Mouse (Mus musculus) lung, embryonic 14.5 days (tissue): Measurements from ENCODE around the gene Lrrn2. TPM values are rescaled to one million over a fixed set of nuclear protein-coding genes. Genes with fewer than 3 reads are reported as not detected.
A peak's percentile ranks its signal among the peaks of the same experiment; 100 is the strongest.

Source experiments
- ATAC-seq: fragments of 200-750 bp; cut with Nextera tagmentation; 2 replicates; pipeline ENCODE4 v1.8.0; 2017; ENCODE audit warnings: mild to moderate bottlenecking, moderate TSS enrichment, moderate library complexity; ENCODE audit not compliant: insufficient read depth
- DNase-seq: peaks from one replicate; pipeline ENCODE4 v3.0.0-alpha.2; 2015
- H3K27ac ChIP-seq: fragments of 300-500 bp; sonication (generic); 2 replicates; pipeline ENCODE4 v1.5.1; 2014; ENCODE audit warnings: low read depth, mild to moderate bottlenecking, moderate library complexity
- H3K27me3 ChIP-seq: fragments of 300-500 bp; sonication (generic); 2 replicates; pipeline ENCODE4 v1.6.1; 2014; ENCODE audit warnings: low read length, control low read depth; ENCODE audit not compliant: insufficient read depth
- H3K36me3 ChIP-seq: fragments of 300-500 bp; sonication (generic); 2 replicates; pipeline ENCODE4 v1.6.1; 2014; ENCODE audit warnings: control low read depth; ENCODE audit not compliant: insufficient read depth
- H3K4me1 ChIP-seq: fragments of 300-500 bp; sonication (generic); 2 replicates; pipeline ENCODE4 v1.6.1; 2014; ENCODE audit warnings: antibody characterized with exemption, control low read depth; ENCODE audit not compliant: insufficient read depth
- H3K4me2 ChIP-seq: fragments of 300-500 bp; sonication (generic); 2 replicates; pipeline ENCODE4 v1.6.1; 2014; ENCODE audit warnings: mild to moderate bottlenecking
- H3K4me3 ChIP-seq: fragments of 300-500 bp; sonication (generic); 2 replicates; pipeline ENCODE4 v1.5.1; 2014; ENCODE audit warnings: low read depth, low read length
- H3K9ac ChIP-seq: fragments of 300-500 bp; sonication (generic); 2 replicates; pipeline ENCODE4 v1.6.1; 2014
- H3K9me3 ChIP-seq: fragments of 300-500 bp; sonication (generic); 2 replicates; pipeline ENCODE4 v1.6.1; 2016; ENCODE audit warnings: low read depth, low read length, control low read depth
- CTCF ChIP-seq: IDR thresholded peaks from 2 replicates; pipeline ENCODE4 v1.5.1; 2016; ENCODE audit warnings: antibody characterized with exemption, low read depth
- WGBS: fragments of 180-500 bp; shearing (Covaris S2); extraction: QIAGEN DNeasy Blood & Tissue Kit; methylation state at CpG from one replicate; pipeline ENCODE4 v1.1.7; 2014; 5-methylcytosine and 5-hydroxymethylcytosine counted together
- polyA plus RNA-seq: library from polyadenylated mRNA; unstranded; fragments of >200 nt; fragmentation: Nextera tagmentation; extraction: Ambion mirVana; gene quantifications from 2 replicates; pipeline ENCODE4 v1.2.1, GENCODE M21; 2014

Lrrn2 gene
- polyA plus RNA-seq, 1 experiment from 2014 or later = 3.2 TPM

- Histone ChIP-seq H3K9ac (no peak overlapping the region), H3K27ac (no peak overlapping the region)
- TF ChIP-seq CTCF = no peak
These were observed 35.8 kb upstream of the Lrrn2 start for GRCm38 (mm10) chr1:132844088-132844804.

DNA sequence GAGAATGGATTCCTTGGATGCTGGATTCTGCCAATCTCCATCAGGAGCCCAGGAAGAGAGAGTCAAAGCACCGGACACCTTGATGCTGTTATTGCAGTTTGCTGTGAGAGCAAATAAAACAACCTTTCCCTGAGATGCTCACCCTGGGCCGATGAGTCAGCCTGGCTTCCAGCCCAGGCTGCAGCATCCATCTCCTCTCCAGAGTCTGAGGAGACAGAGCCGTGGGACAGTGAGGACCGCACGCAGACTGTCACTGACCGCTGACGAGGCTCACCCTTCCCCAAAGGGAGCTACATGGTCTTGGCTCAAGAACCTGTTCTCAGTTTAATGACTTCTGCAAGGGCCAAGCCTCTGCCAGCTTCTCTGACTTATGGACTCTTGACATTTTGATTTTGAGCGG, 34.3 kb upstream of the Lrrn2 start:
- Histone ChIP-seq H3K4me1 (peaks cover 8% of the 10 kb centered on the region; the same call in 1 of the 2 replicates), H3K9ac (no peak overlapping the region), H3K4me2 (no peak overlapping the region), H3K27me3 (no peaks in the 10 kb centered on the region), H3K9me3 (peaks cover 4% of the 10 kb centered on the region; the same call in 1 of the 2 replicates), H3K36me3 (no peaks in the 10 kb centered on the region), H3K4me3 (no peak overlapping the region), H3K27ac (no peak overlapping the region)
- ATAC-seq = no peak
- no peak for TF ChIP-seq CTCF
- DNase-seq = peak; percentile 49
- 52% methylated on average over 8 of the region's 8 CpGs for WGBS

More at GRCm38 (mm10) chr1:132844088-132844804, 35.8 kb upstream of the Lrrn2 start:
- DNase-seq = peak; percentile 91
- peak; percentile 86 for ATAC-seq
- 0 out of 2 replicates have a peak, but pooled peaks cover 4% of the 10 kb centered on the region for H3K9me3 ChIP-seq
- no peak overlapping the region for H3K4me3 ChIP-seq
- H3K36me3 ChIP-seq = no peaks in the 10 kb centered on the region
- H3K4me1 ChIP-seq = peaks cover 9% of the 10 kb centered on the region; the same call in 1 of the 2 replicates
- no peak overlapping the region for H3K4me2 ChIP-seq
- H3K27me3 ChIP-seq = no peaks in the 10 kb centered on the region
- WGBS = 64% methylated on average over 20 of the region's 20 CpGs

DNA sequence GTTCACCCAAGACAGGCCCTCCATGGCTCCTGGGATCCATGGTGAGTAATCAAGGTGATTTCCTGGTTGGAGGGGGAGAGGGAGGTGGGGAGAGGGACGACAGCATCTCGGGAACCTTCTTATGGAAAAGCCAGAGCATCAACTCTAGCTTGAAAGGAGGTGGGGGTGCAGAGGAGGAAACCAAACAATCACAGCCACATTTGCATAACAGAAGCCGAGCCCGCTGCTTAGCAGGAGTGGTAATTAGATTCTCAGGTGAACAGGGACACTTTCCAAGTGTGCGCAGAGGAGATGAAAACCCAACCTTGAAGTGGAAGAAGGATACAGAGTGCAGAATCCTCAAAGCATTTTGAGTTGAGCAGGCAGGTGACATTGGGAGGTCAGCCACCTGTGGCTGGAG, 29.3 kb upstream of the Lrrn2 start:
- Histone ChIP-seq H3K36me3 (no peaks in the 10 kb centered on the region), H3K9me3 (peaks cover 4% of the 10 kb centered on the region; the same call in 1 of the 2 replicates)

GRCm38 (mm10) chr1:132851296-132851695, 28.8 kb upstream of the Lrrn2 start:
- H3K4me2 ChIP-seq = no peak overlapping the region
- TF ChIP-seq CTCF = no peak
- 52% methylated on average over 2 of the region's 2 CpGs for WGBS
- no peak overlapping the region for H3K4me3 ChIP-seq
- H3K27me3 ChIP-seq = no peaks in the 10 kb centered on the region
- DNase-seq (no peak), ATAC-seq (no peak)
- no peak overlapping the region for H3K9ac ChIP-seq
- no peak overlapping the region for H3K27ac ChIP-seq
- H3K9me3 ChIP-seq = peaks cover 4% of the 10 kb centered on the region; the same call in 1 of the 2 replicates
- no peaks in the 10 kb centered on the region for H3K36me3 ChIP-seq
- H3K4me1 ChIP-seq = no peaks in the 10 kb centered on the region

More for the DNA sequence above, 29.3 kb upstream of the Lrrn2 start:
- Histone ChIP-seq H3K4me2 (no peak overlapping the region), H3K27me3 (no peaks in the 10 kb centered on the region), H3K4me3 (no peak overlapping the region), H3K4me1 (no peaks in the 10 kb centered on the region), H3K9ac (no peak overlapping the region), H3K27ac (no peak overlapping the region)
- DNase-seq (no peak), ATAC-seq (no peak)
- 54% methylated on average over 5 of the region's 5 CpGs for WGBS
- TF ChIP-seq CTCF = no peak

GRCm38 (mm10) chr1:132851771-132852170, 28.3 kb upstream of the Lrrn2 start:
- ATAC-seq (no peak), DNase-seq (peak; percentile 16)
- Histone ChIP-seq H3K9me3 (peaks cover 4% of the 10 kb centered on the region; the same call in 1 of the 2 replicates), H3K9ac (no peak overlapping the region), H3K27ac (no peak overlapping the region), H3K4me2 (no peak overlapping the region), H3K27me3 (no peaks in the 10 kb centered on the region), H3K4me3 (no peak overlapping the region), H3K36me3 (no peaks in the 10 kb centered on the region), H3K4me1 (no peaks in the 10 kb centered on the region)
- TF ChIP-seq CTCF = no peak
- 39% methylated on average over 4 of the region's 4 CpGs for WGBS

GRCm38 (mm10) chr1:132853312-132853711, 26.8 kb upstream of the Lrrn2 start:
- WGBS = 10% methylated on average over 8 of the region's 8 CpGs
- H3K9me3 ChIP-seq = no peaks in the 10 kb centered on the region; the same call in 1 of the 2 replicates
- TF ChIP-seq CTCF = no peak
- no peaks in the 10 kb centered on the region for H3K27me3 ChIP-seq
- H3K9ac ChIP-seq = no peak overlapping the region
- no peaks in the 10 kb centered on the region for H3K36me3 ChIP-seq
- H3K4me1 ChIP-seq = no peaks in the 10 kb centered on the region
- DNase-seq = peak; percentile 44
- no peak overlapping the region for H3K4me3 ChIP-seq
- H3K4me2 ChIP-seq = no peak overlapping the region
- H3K27ac ChIP-seq = no peak overlapping the region
- ATAC-seq = peak; percentile 38; the same call in 1 of the 2 replicates

DNA sequence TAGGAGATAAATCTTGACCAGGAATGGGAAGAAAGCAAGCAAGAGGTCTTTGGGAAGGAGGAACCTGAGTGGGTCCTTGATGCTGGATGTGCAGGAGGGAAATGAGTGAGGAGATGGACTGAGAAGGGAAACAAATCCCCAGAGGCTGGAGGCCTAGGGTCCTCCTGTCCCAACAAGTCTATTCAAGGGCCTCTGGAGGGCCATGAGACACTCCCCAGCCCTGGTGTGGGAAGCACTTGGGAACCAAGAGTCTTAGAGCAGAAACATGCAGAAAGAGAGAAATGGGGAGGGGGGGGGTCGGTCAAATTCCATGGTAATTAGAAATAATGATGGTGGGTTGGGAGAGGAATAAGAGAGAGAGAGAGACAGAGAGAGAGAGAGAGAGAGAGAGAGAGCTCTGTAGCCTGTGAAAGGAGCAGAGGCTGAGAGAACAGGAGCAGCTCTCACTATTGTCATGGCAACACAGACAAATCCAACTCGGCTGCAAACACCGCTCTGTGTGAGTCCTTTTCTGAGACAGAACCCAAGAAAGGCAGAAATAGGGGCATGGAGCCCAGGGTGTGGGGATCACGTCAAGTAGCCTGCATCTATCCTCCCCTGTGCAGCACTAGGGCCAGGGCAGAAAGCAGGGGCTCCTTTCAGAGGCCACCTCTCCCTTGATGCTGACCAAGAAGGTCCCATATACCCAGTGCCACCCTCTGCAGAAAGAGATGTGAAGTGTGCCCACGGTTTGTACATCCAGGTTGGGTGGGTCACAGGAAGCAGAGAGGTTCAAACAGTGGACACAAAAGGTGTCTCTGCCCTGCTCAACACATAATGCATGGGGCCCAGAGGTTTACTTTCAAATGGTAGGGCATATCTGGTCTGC, 21.3 kb upstream of the Lrrn2 start:
- ATAC-seq = no peak
- H3K27me3 ChIP-seq = no peaks in the 10 kb centered on the region
- DNase-seq = no peak
- no peak for TF ChIP-seq CTCF
- H3K9me3 ChIP-seq = no peaks in the 10 kb centered on the region
- no peak overlapping the region for H3K9ac ChIP-seq
- no peak overlapping the region for H3K4me3 ChIP-seq
- no peaks in the 10 kb centered on the region for H3K36me3 ChIP-seq
- H3K4me1 ChIP-seq = no peaks in the 10 kb centered on the region
- 55% methylated on average over 5 of the region's 5 CpGs for WGBS
- H3K27ac ChIP-seq = no peak overlapping the region
- H3K4me2 ChIP-seq = no peak overlapping the region
